Mouse (Mus musculus) MEL (cell line): ENCODE measurements around the gene Celsr2. TPM values are rescaled to one million over a fixed set of nuclear protein-coding genes. Genes with fewer than 3 reads are reported as not detected.

ENCODE experiments used
- DNase-seq: peaks from one replicate; pipeline ENCODE4 v3.0.0; 2011; ENCODE audit warnings: low read depth, low spot score
- H3K27ac ChIP-seq: 2 replicates; pipeline ENCODE4 v1.5.1; 2012; ENCODE audit warnings: low read depth, mild to moderate bottlenecking, control low read depth, low read length, moderate library complexity; ENCODE audit not compliant: control insufficient read depth
- H3K27me3 ChIP-seq, 2 experiments: fragments of 150-350 bp in 1 of 2; sonication (generic) in 1 of 2; 2 replicates each; pipeline ENCODE4 v1.6.1; 2012; ENCODE audit warnings: low read length in 2 of 2, mild to moderate bottlenecking in 2 of 2, improper control_type of control experiment in 1 of 2, moderate library complexity in 1 of 2; ENCODE audit not compliant: insufficient read depth in 2 of 2, control insufficient read depth in 1 of 2
- H3K36me3 ChIP-seq, 2 experiments: 2 replicates each; pipeline ENCODE4 v1.6.1; 2012 to 2014; ENCODE audit warnings: low read length in 2 of 2, improper control_type of control experiment in 1 of 2, inconsistent platforms in 1 of 2, mild to moderate bottlenecking in 1 of 2; ENCODE audit not compliant: insufficient read depth in 2 of 2, control insufficient read depth in 1 of 2
- H3K4me1 ChIP-seq, 2 experiments: fragments of 150-350 bp in 1 of 2; sonication (generic) in 1 of 2; 2 replicates each; pipeline ENCODE4 v1.6.1; 2012; ENCODE audit warnings: low read length in 2 of 2, improper control_type of control experiment in 1 of 2, mild to moderate bottlenecking in 1 of 2; ENCODE audit not compliant: insufficient read depth in 2 of 2, control insufficient read depth in 1 of 2
- H3K4me3 ChIP-seq, 2 experiments: fragments of 150-350 bp in 1 of 2; sonication (generic) in 1 of 2; 2 replicates each; pipeline ENCODE4 v1.5.1; 2012; ENCODE audit warnings: low read depth in 2 of 2, low read length in 2 of 2, mild to moderate bottlenecking in 2 of 2, moderate library complexity in 2 of 2, control low read depth in 1 of 2, improper control_type of control experiment in 1 of 2; ENCODE audit not compliant: control insufficient read depth in 1 of 2, insufficient read depth in 1 of 2
- H3K79me2 ChIP-seq: 2 replicates; pipeline ENCODE4 v1.6.1; 2012; ENCODE audit warnings: mild to moderate bottlenecking, low read length, moderate library complexity; ENCODE audit not compliant: control insufficient read depth, poor library complexity, insufficient read depth
- H3K9ac ChIP-seq: 2 replicates; pipeline ENCODE4 v1.6.1; 2012; ENCODE audit warnings: low read depth, mild to moderate bottlenecking, control low read depth, low read length, moderate library complexity; ENCODE audit not compliant: control insufficient read depth, poor library complexity, severe bottlenecking
- H3K9me3 ChIP-seq: fragments of 150-350 bp; sonication (generic); replicated peaks from 2 replicates; pipeline ENCODE4 v1.6.1; 2012; ENCODE audit warnings: mild to moderate bottlenecking, low read length, improper control_type of control experiment, moderate library complexity; ENCODE audit not compliant: insufficient read depth
- BHLHE40 ChIP-seq: IDR thresholded peaks from 2 replicates; pipeline ENCODE4 v1.6.1; 2012; ENCODE audit warnings: low read depth, mild to moderate bottlenecking, inconsistent platforms, low read length, improper control_type of control experiment, borderline replicate concordance
- CHD1 ChIP-seq: IDR thresholded peaks from 2 replicates; pipeline ENCODE4 v1.6.1; 2012; ENCODE audit warnings: low read depth, mild to moderate bottlenecking, inconsistent platforms, low read length, improper control_type of control experiment
- CHD2 ChIP-seq: IDR thresholded peaks from 2 replicates; pipeline ENCODE4 v1.6.1; 2011; ENCODE audit warnings: low read length, improper control_type of control experiment
- CTCF ChIP-seq, 3 experiments: IDR thresholded peaks in 2 of 3; conservative IDR thresholded peaks in 1 of 3; 2 replicates each; pipeline ENCODE4 v1.5.1; 2011 to 2012; ENCODE audit warnings: low read length in 3 of 3, low read depth in 2 of 3, mild to moderate bottlenecking in 2 of 3, improper control_type of control experiment in 1 of 3, inconsistent platforms in 1 of 3, mixed read lengths in 1 of 3, moderate library complexity in 1 of 3; ENCODE audit not compliant: control insufficient read depth in 1 of 3, insufficient read depth in 1 of 3, poor library complexity in 1 of 3, severe bottlenecking in 1 of 3
- ETS1 ChIP-seq: IDR thresholded peaks from 2 replicates; pipeline ENCODE4 v1.6.1; 2012; ENCODE audit warnings: low read depth, mild to moderate bottlenecking, inconsistent platforms, low read length, improper control_type of control experiment, moderate library complexity
- GATA1 ChIP-seq: IDR thresholded peaks from 2 replicates; pipeline ENCODE4 v1.6.1; 2011; ENCODE audit warnings: low read depth, low read length, improper control_type of control experiment
- MXI1 ChIP-seq: IDR thresholded peaks from 2 replicates; pipeline ENCODE4 v1.6.1; 2011; ENCODE audit warnings: mild to moderate bottlenecking, low read depth, low read length, improper control_type of control experiment
- MYC ChIP-seq: IDR thresholded peaks from 2 replicates; pipeline ENCODE4 v1.6.1; 2011; ENCODE audit warnings: low read depth, mild to moderate bottlenecking, low read length, improper control_type of control experiment, moderate library complexity
- POLR2A ChIP-seq, 2 experiments: IDR thresholded peaks; 2 replicates each; pipeline ENCODE4 v1.6.1; 2011 to 2012; ENCODE audit warnings: low read length in 2 of 2, mild to moderate bottlenecking in 2 of 2, control low read depth in 1 of 2, improper control_type of control experiment in 1 of 2, low read depth in 1 of 2, moderate library complexity in 1 of 2; ENCODE audit not compliant: control insufficient read depth in 1 of 2, insufficient read depth in 1 of 2, poor library complexity in 1 of 2
- POLR2AphosphoS2 ChIP-seq: IDR thresholded peaks from 2 replicates; pipeline ENCODE4 v1.6.1; 2011; ENCODE audit warnings: low read length, improper control_type of control experiment
- POLR2AphosphoS5 ChIP-seq: IDR thresholded peaks from 2 replicates; pipeline ENCODE4 v1.6.1; 2012; ENCODE audit warnings: low read depth, borderline replicate concordance, mild to moderate bottlenecking, inconsistent platforms, low read length, moderate library complexity, mixed read lengths
- RCOR1 ChIP-seq: IDR thresholded peaks from 2 replicates; pipeline ENCODE4 v1.6.1; 2012; ENCODE audit warnings: low read depth, mild to moderate bottlenecking, inconsistent platforms, low read length, improper control_type of control experiment
- SIN3A ChIP-seq: IDR thresholded peaks from 2 replicates; pipeline ENCODE4 v1.6.1; 2012; ENCODE audit warnings: low read length, improper control_type of control experiment, inconsistent platforms
- SMC3 ChIP-seq: IDR thresholded peaks from 2 replicates; pipeline ENCODE4 v1.6.1; 2011; ENCODE audit warnings: low read depth, low read length, improper control_type of control experiment
- TCF12 ChIP-seq: IDR thresholded peaks from 2 replicates; pipeline ENCODE4 v1.6.1; 2014; ENCODE audit warnings: low read depth, mild to moderate bottlenecking, inconsistent platforms, low read length, improper control_type of control experiment, moderate library complexity
- USF1 ChIP-seq: IDR thresholded peaks from 2 replicates; pipeline ENCODE4 v1.6.1; 2014; ENCODE audit warnings: low read depth, mild to moderate bottlenecking, inconsistent platforms, low read length, improper control_type of control experiment, moderate library complexity
- ZKSCAN1 ChIP-seq: IDR thresholded peaks from 2 replicates; pipeline ENCODE4 v1.6.1; 2012; ENCODE audit warnings: low read depth, mild to moderate bottlenecking, inconsistent platforms, low read length, improper control_type of control experiment, moderate library complexity
- ZNF384 ChIP-seq: IDR thresholded peaks from 2 replicates; pipeline ENCODE4 v1.6.1; 2012; ENCODE audit warnings: low read depth, mild to moderate bottlenecking, inconsistent platforms, low read length, improper control_type of control experiment
- polyA plus RNA-seq, 2 experiments: library from polyadenylated mRNA; stranded (reverse) in 1 of 2; unstranded in 1 of 2; fragments of >175 nt in 1 of 2; fragments of >200 nt in 1 of 2; gene quantifications; 2 replicates each; pipeline versions ENCODE4 v1.2.1 to v1.2.4; 2012; ENCODE audit warnings: low replicate concordance in 2 of 2, low read depth in 1 of 2; ENCODE audit not compliant: insufficient read length in 2 of 2, insufficient read depth in 1 of 2, missing spikeins in 1 of 2
- total RNA-seq: library from RNA; depleted of rRNA; stranded (reverse); fragments of 300-350 nt; gene quantifications from 2 replicates; pipeline ENCODE4 v1.2.3, GENCODE M21; 2012

The Celsr2 gene
- total and polyA plus RNA-seq, 3 experiments, result 0.04 TPM; not detected in 2

DNA sequence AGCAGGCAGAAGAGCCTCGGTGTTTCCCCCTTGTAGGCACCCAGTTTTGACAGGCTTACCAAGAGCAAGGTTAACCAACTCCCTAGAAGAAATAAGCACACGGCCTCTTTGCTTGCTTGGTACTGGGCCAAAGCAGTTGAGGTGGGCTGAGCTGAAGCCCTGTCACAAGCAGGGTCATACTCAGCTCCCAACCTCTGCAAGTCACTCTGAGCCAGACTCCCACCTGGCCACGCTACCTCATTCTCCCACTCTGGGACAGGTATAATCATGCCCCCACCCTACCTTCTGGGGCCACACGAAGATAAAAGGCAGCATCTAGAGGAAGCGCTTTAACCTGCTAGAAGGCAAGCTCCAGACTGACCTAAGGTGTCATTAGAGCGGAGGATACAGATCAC is 10.3 kb upstream of the Celsr2 start:
- TF ChIP-seq MXI1 (no peak), MYC (no peak), POLR2A (IDR thresholded peaks at IDR 0.05; ENCODE audit: control insufficient read depth in 1 of 2, insufficient read depth in 1 of 2, low read depth in 1 of 2, low read length in 2 of 2, poor library complexity in 1 of 2) (peak in 1 of 2 experiments; percentile 17; a peak in 1 of 4 replicates), CTCF (IDR thresholded peaks at IDR 0.05 in 2 of 3, conservative IDR thresholded peaks at IDR 0.05 in 1 of 3; ENCODE audit: control insufficient read depth in 1 of 3, insufficient read depth in 1 of 3, low read depth in 2 of 3, low read length in 3 of 3, poor library complexity in 1 of 3, severe bottlenecking in 1 of 3) (no peak), POLR2AphosphoS2 (peak; percentile 40; the same call in 1 of the 2 replicates)
- H3K79me2 ChIP-seq, result no peaks in the 10 kb centered on the region
- no peaks in the 10 kb centered on the region for H3K9me3 ChIP-seq
- no peak overlapping the region for H3K9ac ChIP-seq
- no peaks in the 10 kb centered on the region for H3K27me3 ChIP-seq
- no peak overlapping the region for H3K27ac ChIP-seq
- no peaks in the 10 kb centered on the region for H3K4me1 ChIP-seq
- no peak for DNase-seq
- no peak overlapping the region for H3K4me3 ChIP-seq
- peaks cover 0 to 15% of the 10 kb centered on the region in 2 experiments; a peak in 1 of 4 replicates for H3K36me3 ChIP-seq

GRCm38 (mm10) chr3:108424944-108425623 is 9.7 kb upstream of the Celsr2 start:
- Histone ChIP-seq H3K36me3 (peaks cover 0 to 15% of the 10 kb centered on the region in 2 experiments; a peak in 1 of 4 replicates), H3K4me1 (no peaks in the 10 kb centered on the region), H3K27me3 (no peaks in the 10 kb centered on the region), H3K4me3 (no peak overlapping the region), H3K79me2 (no peaks in the 10 kb centered on the region), H3K27ac (no peak overlapping the region), H3K9me3 (no peaks in the 10 kb centered on the region), H3K9ac (no peak overlapping the region)
- DNase-seq, result no peak
- TF ChIP-seq MXI1, result no peak
- no peak for TF ChIP-seq GATA1
- TF ChIP-seq TCF12, result no peak
- no peak for TF ChIP-seq ETS1
- TF ChIP-seq SIN3A, result no peak
- TF ChIP-seq BHLHE40, result no peak
- TF ChIP-seq USF1, result no peak
- TF ChIP-seq ZNF384, result no peak
- no peak for TF ChIP-seq RCOR1
- no peak for TF ChIP-seq SMC3
- no peak for TF ChIP-seq CHD1
- TF ChIP-seq CHD2, result no peak
- TF ChIP-seq ZKSCAN1, result no peak
- TF ChIP-seq POLR2AphosphoS5, result no peak
- no peak for TF ChIP-seq CTCF (IDR thresholded peaks at IDR 0.05 in 2 of 3, conservative IDR thresholded peaks at IDR 0.05 in 1 of 3; ENCODE audit: control insufficient read depth in 1 of 3, insufficient read depth in 1 of 3, low read depth in 2 of 3, low read length in 3 of 3, poor library complexity in 1 of 3, severe bottlenecking in 1 of 3)
